Mouse (Mus musculus): ENCODE measurements around the gene Gm20388. TPM values are rescaled to one million over a fixed set of nuclear protein-coding genes. Genes with fewer than 3 reads are reported as not detected.

The Gm20388 gene
- polyA plus RNA-seq, 1 experiment from 2014 or later, result 5.5 TPM

DNA sequence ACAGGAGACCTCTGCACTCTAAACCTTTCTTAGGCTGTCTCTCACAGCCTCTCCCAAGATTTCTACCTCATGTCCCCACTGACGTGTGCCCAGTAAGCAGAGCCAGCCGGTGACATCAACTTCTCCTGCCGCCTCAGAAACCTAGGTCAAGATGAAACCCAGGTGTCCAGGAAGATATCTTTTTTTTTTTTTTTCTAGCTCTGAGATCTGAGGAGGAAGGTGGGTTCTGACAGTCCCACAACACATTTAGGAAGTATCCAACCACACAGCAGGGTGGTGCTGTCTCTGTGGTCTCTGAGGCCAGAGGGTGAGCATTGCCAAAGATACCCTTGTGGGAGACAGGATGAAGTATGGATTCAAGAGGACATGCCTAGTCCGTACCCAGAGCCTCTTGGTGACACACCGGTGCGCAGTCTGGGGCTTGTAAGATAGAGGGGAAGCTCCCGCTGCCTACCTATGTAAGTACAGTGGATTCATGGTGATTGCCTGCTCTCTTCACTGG, 1246.4 kb downstream of the Gm20388 start:
- H3K4me3 ChIP-seq, result no peak overlapping the region
- no peak for DNase-seq (ENCODE audit: extremely low spot score, low spot score)

DNA sequence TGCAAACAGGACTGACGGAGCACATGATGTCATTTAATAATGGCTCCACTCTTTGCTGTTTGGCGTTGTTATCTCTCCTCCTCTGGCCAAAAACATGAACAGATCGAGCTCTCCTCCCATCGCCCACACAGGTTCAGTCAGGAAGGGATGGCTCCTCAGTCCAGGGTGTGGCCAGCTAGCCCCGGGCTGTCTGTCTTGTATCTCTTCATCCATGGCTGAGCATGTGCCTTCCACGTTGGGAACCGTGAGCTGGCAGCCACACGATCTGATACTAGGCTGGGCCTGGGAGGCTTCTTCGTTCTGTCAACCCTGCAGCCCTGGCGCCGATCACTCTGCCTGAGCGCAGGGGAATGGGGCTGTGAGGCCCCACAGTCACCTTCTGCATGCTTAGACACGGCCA, 1248.2 kb downstream of the Gm20388 start:
- Histone ChIP-seq H3K27me3 (ENCODE audit: poor library complexity, severe bottlenecking) (peaks cover 22% of the 10 kb centered on the region; the same call in 1 of the 2 replicates), H3K9me3 (no peaks in the 10 kb centered on the region), H3K4me3 (no peak overlapping the region), H3K27ac (no peak overlapping the region), H3K4me1 (0 out of 2 replicates have a peak, but pooled peaks cover 9% of the 10 kb centered on the region), H3K36me3 (replicated peaks) (no peaks in the 10 kb centered on the region)
- no peak for DNase-seq (ENCODE audit: extremely low spot score, low spot score)
- 88% methylated on average over 13 of the region's 13 CpGs for WGBS

More for the DNA sequence above, 1246.4 kb downstream of the Gm20388 start:
- no peak overlapping the region for H3K27ac ChIP-seq
- WGBS, result 87% methylated on average over 7 of the region's 7 CpGs
- H3K4me1 ChIP-seq, result 0 out of 2 replicates have a peak, but pooled peaks cover 4% of the 10 kb centered on the region
- peaks cover 22% of the 10 kb centered on the region; the same call in 1 of the 2 replicates for H3K27me3 ChIP-seq (ENCODE audit: poor library complexity, severe bottlenecking)
- H3K36me3 ChIP-seq (replicated peaks), result no peaks in the 10 kb centered on the region
- no peaks in the 10 kb centered on the region for H3K9me3 ChIP-seq

DNA sequence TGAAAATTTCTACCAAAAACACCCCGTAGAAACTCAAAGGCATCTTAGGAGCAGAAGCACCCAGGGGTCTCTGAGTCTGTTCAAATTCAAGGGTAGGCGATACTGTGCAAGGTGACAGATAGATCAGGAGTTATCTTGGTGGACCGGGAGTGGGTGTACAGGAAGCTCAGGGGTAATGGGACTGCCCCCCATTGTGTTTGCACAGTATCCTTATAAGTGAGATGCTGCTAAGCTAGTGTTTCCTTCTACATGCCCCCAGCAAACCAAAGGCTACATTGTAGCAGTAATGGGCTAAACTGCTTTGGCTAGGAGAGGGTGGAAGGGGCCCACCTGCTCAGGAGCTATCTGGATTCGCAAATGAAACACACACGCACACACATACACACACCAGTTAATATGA, 1250.8 kb downstream of the Gm20388 start:
- H3K27me3 ChIP-seq (ENCODE audit: poor library complexity, severe bottlenecking), result peaks cover 26% of the 10 kb centered on the region; the same call in 1 of the 2 replicates
- no peaks in the 10 kb centered on the region for H3K9me3 ChIP-seq
- 89% methylated on average over 5 of the region's 5 CpGs for WGBS
- H3K27ac ChIP-seq, result no peak overlapping the region
- peaks cover 16% of the 10 kb centered on the region for H3K4me1 ChIP-seq
- no peak overlapping the region for H3K4me3 ChIP-seq
- DNase-seq (ENCODE audit: extremely low spot score, low spot score), result no peak
- no peaks in the 10 kb centered on the region for H3K36me3 ChIP-seq (replicated peaks)

DNA sequence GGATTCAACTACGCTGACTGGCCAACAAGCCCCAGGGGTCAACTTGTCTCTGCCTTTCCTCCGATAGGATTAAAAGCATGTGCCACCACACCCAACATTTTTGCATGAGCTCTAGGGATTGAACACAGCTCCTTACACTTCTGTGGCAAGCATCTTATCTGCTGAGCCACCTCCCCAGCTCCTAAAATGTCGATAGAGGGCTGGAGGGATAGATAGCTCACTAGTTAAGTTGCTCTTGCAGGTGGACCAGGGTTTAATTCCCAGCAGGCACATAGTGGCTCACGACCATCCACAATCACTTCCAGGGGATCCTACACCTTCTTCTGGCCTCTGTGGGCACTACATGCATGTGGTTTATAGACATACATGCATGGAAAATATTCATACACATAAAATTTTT, 1251.8 kb downstream of the Gm20388 start:
- no peak overlapping the region for H3K27ac ChIP-seq
- no peaks in the 10 kb centered on the region for H3K36me3 ChIP-seq (replicated peaks)
- WGBS, result 83% methylated on average over 4 of the region's 4 CpGs
- no peaks in the 10 kb centered on the region for H3K9me3 ChIP-seq
- peaks cover 23% of the 10 kb centered on the region for H3K4me1 ChIP-seq
- no peak for DNase-seq (ENCODE audit: extremely low spot score, low spot score)
- H3K27me3 ChIP-seq (ENCODE audit: poor library complexity, severe bottlenecking), result peaks cover 26% of the 10 kb centered on the region; the same call in 1 of the 2 replicates
- no peak overlapping the region for H3K4me3 ChIP-seq

DNA sequence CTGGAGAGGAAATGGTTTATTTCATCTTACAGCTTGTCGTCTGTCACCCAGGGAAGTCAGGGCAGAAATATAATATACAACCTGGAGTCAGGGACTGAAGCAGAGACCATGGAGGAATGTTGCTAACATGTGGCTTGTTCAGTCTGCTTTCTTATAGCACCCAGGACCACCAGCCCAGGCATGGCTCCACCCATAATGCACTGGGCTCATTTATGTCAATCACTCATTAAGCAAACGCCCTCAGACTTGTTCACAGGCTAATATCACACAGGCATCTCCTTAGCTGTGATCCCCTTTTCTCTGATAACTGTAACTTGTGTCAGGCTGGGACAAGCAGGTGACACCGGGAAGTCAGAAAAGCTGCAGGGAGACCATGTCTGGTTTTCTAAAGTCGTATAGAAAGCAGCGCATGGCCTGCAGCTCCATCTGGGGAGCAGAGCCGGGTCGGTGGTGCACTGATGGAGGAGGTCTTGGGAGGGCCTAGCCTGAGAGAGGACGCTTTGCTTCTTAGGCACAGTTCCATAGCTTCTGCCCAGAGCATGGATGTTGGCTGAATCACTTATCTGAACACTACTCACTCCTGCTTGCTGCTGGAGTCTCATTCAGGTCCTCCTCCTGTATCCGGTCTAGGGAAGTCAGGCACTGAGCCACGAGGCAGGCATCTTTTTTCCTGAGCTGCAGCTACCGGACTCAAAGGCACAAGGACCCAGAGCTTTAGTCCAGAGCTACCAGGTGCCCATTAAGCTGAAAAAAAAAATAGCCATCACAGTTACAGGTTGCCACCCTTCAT, 1252.5 kb downstream of the Gm20388 start:
- WGBS, result 79% methylated on average over 11 of the region's 11 CpGs
- Histone ChIP-seq H3K9me3 (no peaks in the 10 kb centered on the region), H3K4me1 (peaks cover 29% of the 10 kb centered on the region), H3K36me3 (replicated peaks) (no peaks in the 10 kb centered on the region), H3K27ac (no peak overlapping the region), H3K27me3 (ENCODE audit: poor library complexity, severe bottlenecking) (peaks cover 26% of the 10 kb centered on the region; the same call in 1 of the 2 replicates), H3K4me3 (no peak overlapping the region)
- no peak for DNase-seq (ENCODE audit: extremely low spot score, low spot score)

DNA sequence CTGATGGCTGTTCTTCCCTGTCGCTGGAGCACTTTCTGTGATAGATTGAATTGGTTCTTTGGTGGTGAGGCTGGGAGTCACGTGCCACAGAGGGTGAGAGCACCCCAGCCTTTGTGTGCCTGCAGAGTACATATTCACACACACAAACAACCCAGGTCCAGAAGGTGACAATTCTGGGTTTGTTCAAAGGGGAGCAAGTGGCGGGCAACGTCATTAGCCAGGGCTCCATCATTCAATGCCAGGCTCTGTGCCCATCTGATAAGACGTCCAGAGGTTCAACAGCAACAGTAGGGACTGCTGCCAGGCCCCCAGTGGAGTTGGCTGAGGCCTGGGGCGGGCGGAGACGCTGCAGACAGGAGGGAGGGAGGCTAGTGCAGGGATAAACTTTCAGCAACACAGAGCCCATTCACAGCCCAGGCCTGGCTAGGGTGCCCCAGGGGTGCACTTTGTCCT, 1253.4 kb downstream of the Gm20388 start:
- no peaks in the 10 kb centered on the region for H3K36me3 ChIP-seq (replicated peaks)
- WGBS, result 67% methylated on average over 8 of the region's 8 CpGs
- peaks cover 33% of the 10 kb centered on the region for H3K4me1 ChIP-seq
- DNase-seq (ENCODE audit: extremely low spot score, low spot score), result no peak
- H3K27me3 ChIP-seq (ENCODE audit: poor library complexity, severe bottlenecking), result peaks cover 21% of the 10 kb centered on the region; the same call in 1 of the 2 replicates
- no peak overlapping the region for H3K4me3 ChIP-seq
- H3K27ac ChIP-seq, result no peak overlapping the region
- H3K9me3 ChIP-seq, result no peaks in the 10 kb centered on the region

DNA sequence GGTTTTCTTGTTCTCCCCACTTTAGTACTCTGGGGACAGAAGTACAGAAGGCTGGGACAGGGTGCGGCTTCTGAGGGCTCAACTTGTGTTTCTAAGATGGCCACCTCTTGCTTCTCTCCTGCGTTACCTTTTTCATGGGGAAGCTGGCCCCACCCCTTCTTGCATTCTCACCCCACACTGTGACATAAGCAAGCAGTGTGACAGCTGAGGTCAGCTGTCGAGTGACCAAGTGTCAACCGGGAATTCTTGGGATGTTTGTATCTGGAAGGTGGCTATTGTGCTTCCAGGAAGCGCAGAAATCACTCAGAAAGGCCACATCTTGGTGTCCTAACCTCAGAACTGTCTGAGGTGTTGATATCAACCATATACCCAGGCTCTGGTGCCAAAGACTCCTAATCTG, 1257.4 kb downstream of the Gm20388 start:
- DNase-seq (ENCODE audit: extremely low spot score, low spot score), result no peak
- Histone ChIP-seq H3K27ac (no peak overlapping the region), H3K4me1 (peaks cover 63% of the 10 kb centered on the region), H3K9me3 (no peaks in the 10 kb centered on the region), H3K36me3 (replicated peaks) (no peaks in the 10 kb centered on the region), H3K4me3 (no peak overlapping the region), H3K27me3 (ENCODE audit: poor library complexity, severe bottlenecking) (0 out of 2 replicates have a peak, but pooled peaks cover 19% of the 10 kb centered on the region)
- WGBS, result 79% methylated on average over 5 of the region's 5 CpGs

DNA sequence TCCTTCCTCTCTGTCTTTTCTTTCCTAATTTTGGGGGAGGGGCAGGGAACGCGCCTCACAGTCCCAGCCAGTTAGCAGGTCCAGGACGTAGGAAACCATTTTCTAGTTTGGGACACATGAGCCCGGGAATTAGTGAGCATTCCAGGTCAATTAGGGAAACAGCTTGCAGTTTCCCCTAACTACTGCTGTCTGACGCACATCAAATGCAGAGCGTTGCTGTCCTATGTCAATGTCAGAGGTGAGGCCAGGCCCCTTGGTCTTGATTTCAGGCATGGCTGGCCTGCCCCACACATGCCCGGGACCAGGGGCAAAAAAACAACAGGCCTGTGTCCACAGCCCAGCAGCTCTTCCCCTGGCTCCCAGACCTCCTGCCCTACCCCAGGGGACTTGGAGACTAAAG, 1259.5 kb downstream of the Gm20388 start:
- Histone ChIP-seq H3K27me3 (ENCODE audit: poor library complexity, severe bottlenecking) (0 out of 2 replicates have a peak, but pooled peaks cover 15% of the 10 kb centered on the region), H3K27ac (peak overlapping the region; percentile 68), H3K36me3 (replicated peaks) (no peaks in the 10 kb centered on the region), H3K9me3 (no peaks in the 10 kb centered on the region), H3K4me1 (peaks cover 67% of the 10 kb centered on the region), H3K4me3 (no peak overlapping the region)
- DNase-seq (ENCODE audit: extremely low spot score, low spot score), result no peak
- WGBS, result 57% methylated on average over 7 of the region's 7 CpGs

DNA sequence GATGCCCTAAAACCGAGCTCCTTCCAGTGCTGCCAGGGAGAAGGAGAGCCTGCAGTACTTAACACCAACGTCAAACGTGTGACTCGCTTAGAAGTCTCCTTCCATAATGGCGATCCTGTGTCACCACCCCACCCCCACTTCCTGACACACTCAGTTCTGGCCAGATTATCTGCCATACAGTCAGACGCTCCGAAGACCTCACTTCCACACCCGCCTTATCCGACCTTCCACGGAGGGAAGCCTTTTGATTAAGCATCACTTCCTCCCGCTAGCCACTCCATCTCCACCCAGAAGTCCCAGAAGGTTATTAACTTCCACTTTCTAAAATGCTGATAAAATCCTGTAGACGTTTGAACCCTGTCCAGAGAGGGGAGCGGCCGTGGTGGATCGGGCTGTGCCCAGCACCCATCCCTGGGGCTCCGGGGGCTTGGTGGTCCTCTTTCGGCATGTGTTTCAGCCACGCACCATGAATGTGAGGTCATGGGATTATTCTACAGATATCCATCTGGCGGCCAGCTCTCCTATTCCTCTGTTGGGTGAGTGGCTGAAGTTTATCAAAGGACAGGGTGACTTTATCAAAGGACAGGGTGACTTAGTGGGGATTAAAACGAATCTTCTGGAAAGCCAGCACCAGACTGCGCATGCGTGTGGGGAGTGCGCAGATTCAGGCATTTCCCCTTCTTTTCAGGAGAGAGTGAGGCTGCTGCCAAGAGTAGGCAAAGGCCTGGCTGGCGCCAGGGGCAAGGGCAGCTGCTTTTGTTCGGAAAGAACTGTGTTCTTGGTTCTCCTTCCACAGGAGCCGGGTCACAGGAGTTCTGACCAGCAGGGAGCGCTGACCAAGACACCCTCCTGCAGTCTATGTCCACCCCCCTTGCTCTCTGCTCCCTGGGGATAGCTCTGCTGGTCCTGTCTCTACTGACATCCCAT, 1260.2 kb downstream of the Gm20388 start:
- Histone ChIP-seq H3K36me3 (replicated peaks) (no peaks in the 10 kb centered on the region), H3K4me3 (no peak overlapping the region), H3K4me1 (peaks cover 72% of the 10 kb centered on the region), H3K9me3 (no peaks in the 10 kb centered on the region), H3K27me3 (ENCODE audit: poor library complexity, severe bottlenecking) (0 out of 2 replicates have a peak, but pooled peaks cover 8% of the 10 kb centered on the region), H3K27ac (peak overlapping the region; percentile 68)
- 76% methylated on average over 27 of the region's 27 CpGs for WGBS
- no peak for DNase-seq (ENCODE audit: extremely low spot score, low spot score)

DNA sequence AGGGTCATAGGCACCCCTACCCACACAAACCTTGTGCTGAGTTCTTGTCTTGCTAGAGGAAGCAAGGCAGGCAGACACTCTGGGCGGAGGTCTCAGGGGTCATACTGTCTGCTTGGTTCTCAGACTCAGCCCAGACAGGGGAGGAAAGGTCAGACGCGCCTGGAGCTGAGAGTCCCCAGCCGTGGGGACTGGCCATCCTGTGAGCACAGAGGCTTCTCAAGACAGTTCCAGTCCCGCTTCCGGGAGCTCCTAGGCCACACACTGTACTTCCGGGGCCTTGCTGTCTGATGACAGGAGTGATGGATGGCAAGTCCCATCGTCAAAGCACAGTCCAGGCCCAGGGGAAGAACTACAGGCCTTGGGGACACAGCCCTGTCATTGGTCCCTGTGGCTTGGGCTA, 1261.9 kb downstream of the Gm20388 start:
- WGBS, result 84% methylated on average over 8 of the region's 8 CpGs

DNA sequence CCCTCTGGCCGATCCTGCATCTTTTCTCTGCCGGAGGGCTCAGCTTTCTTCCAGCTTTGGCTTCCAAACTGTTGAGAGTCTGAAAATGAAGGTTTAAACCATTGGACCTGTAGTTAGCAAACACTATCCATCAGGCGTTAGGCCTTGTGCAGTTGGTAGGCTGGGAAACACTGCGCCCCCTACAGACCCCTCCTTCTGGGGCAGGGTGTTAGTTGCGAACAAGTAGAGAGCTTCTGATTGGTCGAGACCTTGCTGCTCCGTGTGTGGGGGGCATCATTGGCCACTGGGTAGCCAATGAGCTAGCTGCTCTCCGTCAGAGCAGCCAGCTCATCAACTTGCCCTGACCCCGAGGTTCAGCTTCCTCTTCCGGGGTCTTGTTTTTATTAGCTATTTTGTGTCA, 1263.5 kb downstream of the Gm20388 start:
- no peak overlapping the region for H3K27ac ChIP-seq
- 0 out of 2 replicates have a peak, but pooled peaks cover 20% of the 10 kb centered on the region for H3K27me3 ChIP-seq (ENCODE audit: poor library complexity, severe bottlenecking)
- peaks cover 68% of the 10 kb centered on the region for H3K4me1 ChIP-seq
- 69% methylated on average over 10 of the region's 10 CpGs for WGBS
- no peak overlapping the region for H3K4me3 ChIP-seq
- no peaks in the 10 kb centered on the region for H3K36me3 ChIP-seq (replicated peaks)
- peak; percentile 27 for DNase-seq (ENCODE audit: extremely low spot score, low spot score)
- H3K9me3 ChIP-seq, result no peaks in the 10 kb centered on the region

More for the DNA sequence above, 1261.9 kb downstream of the Gm20388 start:
- Histone ChIP-seq H3K36me3 (replicated peaks) (no peaks in the 10 kb centered on the region), H3K27me3 (ENCODE audit: poor library complexity, severe bottlenecking) (0 out of 2 replicates have a peak, but pooled peaks cover 12% of the 10 kb centered on the region), H3K4me1 (peaks cover 77% of the 10 kb centered on the region), H3K27ac (no peak overlapping the region), H3K9me3 (no peaks in the 10 kb centered on the region), H3K4me3 (no peak overlapping the region)
- no peak for DNase-seq (ENCODE audit: extremely low spot score, low spot score)
